Mouse (Mus musculus): ENCODE measurements around the gene Sass6.
"Not testable (repeated sequence)": the region's sequence is repeated elsewhere in the genome, so short reads cannot be mapped to it uniquely, and the experiment has no call there.

Gene Sass6

GRCm38 (mm10) chr3:116661288-116661869 is 66.6 kb downstream of the Sass6 start:
- ATAC-seq (ENCODE audit: insufficient number of reproducible peaks, low FRiP score, low TSS enrichment) = no peak

GRCm38 (mm10) chr3:116661870-116662414 is 67.2 kb downstream of the Sass6 start:
- peak; percentile 77 for ATAC-seq (ENCODE audit: insufficient number of reproducible peaks, low FRiP score, low TSS enrichment)

GRCm38 (mm10) chr3:116662463-116662863 is 67.7 kb downstream of the Sass6 start, which contains the start of gene Mfsd14a:
TSS of gene Mfsd14a (minus strand) at chr3:116662677.
- ATAC-seq (ENCODE audit: insufficient number of reproducible peaks, low FRiP score, low TSS enrichment) = peak; percentile 95

GRCm38 (mm10) chr3:116664281-116664680 is 69.5 kb downstream of the Sass6 start:
- not testable (repeated sequence) for ATAC-seq (ENCODE audit: insufficient number of reproducible peaks, low FRiP score, low TSS enrichment)

Data from cerebellum, adult (tissue).